Mouse (Mus musculus): ENCODE measurements around the gene Prl3d3.
"Not testable (repeated sequence)": the region's sequence is repeated elsewhere in the genome, so short reads cannot be mapped to it uniquely, and the experiment has no call there.

The Prl3d3 gene

DNA sequence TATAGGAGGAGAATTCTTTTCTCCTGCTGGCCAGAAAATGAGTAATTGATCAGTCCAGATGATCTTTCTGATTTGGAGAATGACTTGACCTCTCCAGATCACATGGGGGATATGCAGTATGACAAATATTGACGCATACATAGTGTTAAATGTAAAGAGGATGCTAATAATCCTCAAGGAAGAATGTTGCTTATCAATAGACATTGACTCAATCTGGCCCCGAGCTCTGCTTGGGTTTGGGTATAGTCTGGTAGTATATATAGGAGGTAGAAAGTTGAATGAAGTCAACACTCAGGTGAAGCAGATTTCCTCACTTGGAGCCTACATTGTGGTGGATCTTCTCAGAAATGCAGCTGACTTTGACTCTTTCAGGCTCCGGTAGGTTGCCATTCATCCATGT is at the start of gene Prl3d3:
Gene Prl3d3, plus strand, starts transcription at position 301 of the 400 bp plus-strand sequence.
- DNase-seq (ENCODE audit: extremely low read depth, insufficient read length, low spot score) = not testable (repeated sequence)

DNA sequence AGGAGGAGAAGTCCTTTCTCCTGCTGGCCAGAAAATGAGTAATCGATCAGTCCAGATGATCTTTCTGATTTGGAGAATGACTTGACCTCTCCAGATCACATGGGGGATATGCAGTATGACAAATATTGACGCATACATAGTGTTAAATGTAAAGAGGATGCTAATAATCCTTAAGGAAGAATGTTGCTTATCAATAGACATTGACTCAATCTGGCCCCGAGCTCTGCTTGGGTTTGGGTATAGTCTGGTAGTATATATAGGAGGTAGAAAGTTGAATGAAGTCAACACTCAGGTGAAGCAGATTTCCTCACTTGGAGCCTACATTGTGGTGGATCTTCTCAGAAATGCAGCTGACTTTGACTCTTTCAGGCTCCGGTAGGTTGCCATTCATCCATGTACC is 35.2 kb upstream of the Prl3d3 start, which contains the start of gene Prl3d2:
Gene Prl3d2, plus strand, starts transcription at position 301 of the 400 bp plus-strand sequence.
- not testable (repeated sequence) for DNase-seq (ENCODE audit: extremely low read depth, insufficient read length, low spot score)

DNA sequence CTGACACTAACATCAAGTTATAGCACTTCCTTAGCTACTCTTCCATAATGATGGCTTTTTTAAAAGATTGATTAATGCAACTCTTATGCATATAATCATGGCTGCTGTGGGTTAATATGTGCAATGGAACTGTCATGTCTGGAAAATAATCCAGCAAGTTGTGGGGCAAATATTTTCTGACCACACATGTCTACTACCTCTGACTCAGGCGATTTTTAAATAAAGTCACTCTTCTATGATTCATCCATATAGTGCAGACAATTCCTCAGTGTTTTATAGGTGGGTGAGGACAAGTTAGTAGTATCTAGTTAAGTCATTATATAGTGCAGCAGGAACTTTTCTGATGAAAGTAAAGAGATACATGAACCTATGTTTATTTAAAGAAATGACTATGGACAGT is 8.3 kb upstream of the Prl3d3 start:
- peak; percentile 11 for DNase-seq (ENCODE audit: extremely low read depth, insufficient read length, low spot score)

DNA sequence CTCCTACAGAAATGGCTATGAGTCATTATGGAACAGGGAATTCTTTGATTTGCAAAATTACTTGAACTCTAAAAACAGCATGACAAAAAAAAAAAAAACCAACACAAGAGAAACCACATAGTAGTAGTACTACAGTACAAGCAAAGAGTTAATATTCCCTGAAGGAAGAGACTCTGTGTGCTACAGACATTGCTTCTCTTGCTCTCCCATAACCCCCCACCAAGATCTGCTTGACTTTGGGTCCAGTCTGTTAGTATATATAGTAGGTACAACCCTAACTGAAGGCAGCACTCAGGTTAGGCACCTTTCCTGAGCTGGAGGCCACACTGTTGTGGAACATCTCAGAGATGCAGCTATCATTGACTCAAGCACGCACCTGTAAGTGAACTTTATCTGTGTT is 39.8 kb downstream of the Prl3d3 start, which contains the start of gene Prl3c1:
Gene Prl3c1, plus strand, starts transcription at position 301 of the 400 bp plus-strand sequence.
- no peak for DNase-seq (ENCODE audit: extremely low read depth, insufficient read length, low spot score)
